Mouse (Mus musculus): Measurements from ENCODE around the gene Kcnj14. TPM values are rescaled to one million over a fixed set of nuclear protein-coding genes. Genes with fewer than 3 reads are reported as not detected.
A peak's percentile ranks its signal among the peaks of the same experiment; 100 is the strongest.

Gene Kcnj14
- polyA plus RNA-seq, 1 experiment from 2014 or later, result 2.1 TPM

- ATAC-seq (replicated peaks; ENCODE audit: insufficient number of reproducible peaks, low FRiP score, low TSS enrichment, low read depth) (peak; percentile 51), DNase-seq (ENCODE audit: low spot score) (peak; percentile 92)
- peak overlapping the region; percentile 87 for H3K9ac ChIP-seq (replicated peaks; ENCODE audit: low read length)
- peaks cover 31% of the 10 kb centered on the region for H3K27me3 ChIP-seq (ENCODE audit: control insufficient read depth, insufficient read depth, low read length)
- no peaks in the 10 kb centered on the region for H3K9me3 ChIP-seq (replicated peaks; ENCODE audit: control insufficient read depth, low read length)
- no peak overlapping the region for H3K27ac ChIP-seq (replicated peaks; ENCODE audit: low read depth, low read length)
- H3K4me2 ChIP-seq (ENCODE audit: low read depth, low read length), result peak overlapping the region; percentile 92
- H3K4me1 ChIP-seq (ENCODE audit: control insufficient read depth, insufficient read depth, low read length), result peaks cover 11% of the 10 kb centered on the region
- H3K4me3 ChIP-seq (ENCODE audit: low read depth, low read length), result peak overlapping the region; percentile 67
- WGBS, result under 1% methylated on average over 112 of the region's 117 CpGs
- no peaks in the 10 kb centered on the region for H3K36me3 ChIP-seq (replicated peaks; ENCODE audit: control insufficient read depth, insufficient read depth, low read depth, low read length)
Observed at GRCm38 (mm10) chr7:45865925-45866910, 41.6 kb upstream of the Kcnj14 start.

- peaks cover 6% of the 10 kb centered on the region; the same call in 1 of the 2 replicates for H3K4me1 ChIP-seq (ENCODE audit: control insufficient read depth, insufficient read depth, low read length)
- no peak overlapping the region for H3K4me3 ChIP-seq (ENCODE audit: low read depth, low read length)
- 60% methylated on average over 3 of the region's 3 CpGs for WGBS
Observed at GRCm38 (mm10) chr7:45864435-45864834, 39.9 kb upstream of the Kcnj14 start.

GRCm38 (mm10) chr7:45862804-45863203, 38.2 kb upstream of the Kcnj14 start:
- H3K4me1 ChIP-seq (ENCODE audit: control insufficient read depth, insufficient read depth, low read length), result peaks cover 2% of the 10 kb centered on the region; the same call in 1 of the 2 replicates
- no peaks in the 10 kb centered on the region for H3K9me3 ChIP-seq (replicated peaks; ENCODE audit: control insufficient read depth, low read length)
- H3K27me3 ChIP-seq (ENCODE audit: control insufficient read depth, insufficient read depth, low read length), result peaks cover 5% of the 10 kb centered on the region
- no peak overlapping the region for H3K27ac ChIP-seq (replicated peaks; ENCODE audit: low read depth, low read length)
- no peak overlapping the region for H3K4me3 ChIP-seq (ENCODE audit: low read depth, low read length)
- ATAC-seq (replicated peaks; ENCODE audit: insufficient number of reproducible peaks, low FRiP score, low TSS enrichment, low read depth), result no peak
- WGBS, result 86% methylated on average over 7 of the region's 7 CpGs
- DNase-seq (ENCODE audit: low spot score), result no peak
- H3K9ac ChIP-seq (replicated peaks; ENCODE audit: low read length), result no peak overlapping the region
- H3K4me2 ChIP-seq (ENCODE audit: low read depth, low read length), result no peak overlapping the region
- no peaks in the 10 kb centered on the region for H3K36me3 ChIP-seq (replicated peaks; ENCODE audit: control insufficient read depth, insufficient read depth, low read depth, low read length)

More at GRCm38 (mm10) chr7:45864435-45864834, 39.9 kb upstream of the Kcnj14 start:
- no peak overlapping the region for H3K9ac ChIP-seq (replicated peaks; ENCODE audit: low read length)
- DNase-seq (ENCODE audit: low spot score) (no peak), ATAC-seq (replicated peaks; ENCODE audit: insufficient number of reproducible peaks, low FRiP score, low TSS enrichment, low read depth) (no peak)
- H3K27ac ChIP-seq (replicated peaks; ENCODE audit: low read depth, low read length), result no peak overlapping the region
- no peaks in the 10 kb centered on the region for H3K9me3 ChIP-seq (replicated peaks; ENCODE audit: control insufficient read depth, low read length)
- peaks cover 15% of the 10 kb centered on the region for H3K27me3 ChIP-seq (ENCODE audit: control insufficient read depth, insufficient read depth, low read length)
- no peaks in the 10 kb centered on the region for H3K36me3 ChIP-seq (replicated peaks; ENCODE audit: control insufficient read depth, insufficient read depth, low read depth, low read length)
- H3K4me2 ChIP-seq (ENCODE audit: low read depth, low read length), result no peak overlapping the region

GRCm38 (mm10) chr7:45859008-45859407, 34.4 kb upstream of the Kcnj14 start:
- DNase-seq (ENCODE audit: low spot score), result no peak
- WGBS, result 67% methylated on average over 4 of the region's 4 CpGs
- no peaks in the 10 kb centered on the region for H3K36me3 ChIP-seq (replicated peaks; ENCODE audit: control insufficient read depth, insufficient read depth, low read depth, low read length)
- ATAC-seq (replicated peaks; ENCODE audit: insufficient number of reproducible peaks, low FRiP score, low TSS enrichment, low read depth), result no peak
- H3K4me3 ChIP-seq (ENCODE audit: low read depth, low read length), result no peak overlapping the region
- H3K9ac ChIP-seq (replicated peaks; ENCODE audit: low read length), result no peak overlapping the region
- H3K4me2 ChIP-seq (ENCODE audit: low read depth, low read length), result no peak overlapping the region
- H3K27ac ChIP-seq (replicated peaks; ENCODE audit: low read depth, low read length), result no peak overlapping the region
- H3K27me3 ChIP-seq (ENCODE audit: control insufficient read depth, insufficient read depth, low read length), result peaks cover 11% of the 10 kb centered on the region
- H3K9me3 ChIP-seq (replicated peaks; ENCODE audit: control insufficient read depth, low read length), result no peaks in the 10 kb centered on the region
- H3K4me1 ChIP-seq (ENCODE audit: control insufficient read depth, insufficient read depth, low read length), result no peaks in the 10 kb centered on the region

GRCm38 (mm10) chr7:45856950-45857901, 32.6 kb upstream of the Kcnj14 start:
- H3K4me3 ChIP-seq (ENCODE audit: low read depth, low read length), result peak overlapping the region; percentile 32
- DNase-seq (ENCODE audit: low spot score) (peak; percentile 45), ATAC-seq (replicated peaks; ENCODE audit: insufficient number of reproducible peaks, low FRiP score, low TSS enrichment, low read depth) (no peak)
- peaks cover 11% of the 10 kb centered on the region for H3K27me3 ChIP-seq (ENCODE audit: control insufficient read depth, insufficient read depth, low read length)
- no peaks in the 10 kb centered on the region for H3K4me1 ChIP-seq (ENCODE audit: control insufficient read depth, insufficient read depth, low read length)
- H3K9ac ChIP-seq (replicated peaks; ENCODE audit: low read length), result peak overlapping the region; percentile 39
- no peaks in the 10 kb centered on the region for H3K36me3 ChIP-seq (replicated peaks; ENCODE audit: control insufficient read depth, insufficient read depth, low read depth, low read length)
- no peak overlapping the region for H3K27ac ChIP-seq (replicated peaks; ENCODE audit: low read depth, low read length)
- 3% methylated on average over 30 of the region's 30 CpGs for WGBS
- peak overlapping the region; percentile 61 for H3K4me2 ChIP-seq (ENCODE audit: low read depth, low read length)
- no peaks in the 10 kb centered on the region for H3K9me3 ChIP-seq (replicated peaks; ENCODE audit: control insufficient read depth, low read length)

GRCm38 (mm10) chr7:45853089-45853488, 28.5 kb upstream of the Kcnj14 start:
- H3K4me3 ChIP-seq (ENCODE audit: low read depth, low read length), result no peak overlapping the region
- H3K36me3 ChIP-seq (replicated peaks; ENCODE audit: control insufficient read depth, insufficient read depth, low read depth, low read length), result no peaks in the 10 kb centered on the region
- ATAC-seq (replicated peaks; ENCODE audit: insufficient number of reproducible peaks, low FRiP score, low TSS enrichment, low read depth) (no peak), DNase-seq (ENCODE audit: low spot score) (no peak)
- peaks cover 11% of the 10 kb centered on the region for H3K27me3 ChIP-seq (ENCODE audit: control insufficient read depth, insufficient read depth, low read length)
- no peak overlapping the region for H3K9ac ChIP-seq (replicated peaks; ENCODE audit: low read length)
- H3K4me1 ChIP-seq (ENCODE audit: control insufficient read depth, insufficient read depth, low read length), result no peaks in the 10 kb centered on the region
- 79% methylated on average over 12 of the region's 12 CpGs for WGBS
- no peaks in the 10 kb centered on the region for H3K9me3 ChIP-seq (replicated peaks; ENCODE audit: control insufficient read depth, low read length)
- H3K4me2 ChIP-seq (ENCODE audit: low read depth, low read length), result no peak overlapping the region
- no peak overlapping the region for H3K27ac ChIP-seq (replicated peaks; ENCODE audit: low read depth, low read length)

- ATAC-seq (replicated peaks; ENCODE audit: insufficient number of reproducible peaks, low FRiP score, low TSS enrichment, low read depth) (no peak), DNase-seq (ENCODE audit: low spot score) (no peak)
- H3K27me3 ChIP-seq (ENCODE audit: control insufficient read depth, insufficient read depth, low read length), result no peaks in the 10 kb centered on the region
- no peaks in the 10 kb centered on the region for H3K4me1 ChIP-seq (ENCODE audit: control insufficient read depth, insufficient read depth, low read length)
- WGBS, result 74% methylated on average over 3 of the region's 3 CpGs
- H3K9me3 ChIP-seq (replicated peaks; ENCODE audit: control insufficient read depth, low read length), result no peaks in the 10 kb centered on the region
- no peaks in the 10 kb centered on the region for H3K36me3 ChIP-seq (replicated peaks; ENCODE audit: control insufficient read depth, insufficient read depth, low read depth, low read length)
- H3K4me3 ChIP-seq (ENCODE audit: low read depth, low read length), result no peak overlapping the region
- no peak overlapping the region for H3K4me2 ChIP-seq (ENCODE audit: low read depth, low read length)
- no peak overlapping the region for H3K27ac ChIP-seq (replicated peaks; ENCODE audit: low read depth, low read length)
- H3K9ac ChIP-seq (replicated peaks; ENCODE audit: low read length), result no peak overlapping the region
Observed at GRCm38 (mm10) chr7:45850661-45851060, 26.1 kb upstream of the Kcnj14 start.
